Mouse (Mus musculus) hindbrain, embryonic 15.5 days (tissue): ENCODE results near the gene Bend5. TPM values are rescaled to one million over a fixed set of nuclear protein-coding genes. Genes with fewer than 3 reads are reported as not detected.
A peak's percentile ranks its signal among the peaks of the same experiment; 100 is the strongest.

Source experiments
- ATAC-seq: fragments of 200-750 bp; cut with Nextera tagmentation; 2 replicates; pipeline ENCODE4 v1.8.0; 2017; ENCODE audit warnings: low read depth, moderate number of reproducible peaks, moderate TSS enrichment; ENCODE audit not compliant: low FRiP score
- H3K27ac ChIP-seq: fragments of 300-500 bp; sonication (generic); replicated peaks from 2 replicates; pipeline ENCODE4 v1.5.1; 2015; ENCODE audit warnings: mild to moderate bottlenecking, inconsistent platforms
- H3K27me3 ChIP-seq: fragments of 300-500 bp; sonication (generic); 2 replicates; pipeline ENCODE4 v1.6.1; 2015; ENCODE audit warnings: control low read depth, inconsistent platforms
- H3K36me3 ChIP-seq: fragments of 300-500 bp; sonication (generic); 2 replicates; pipeline ENCODE4 v1.6.1; 2015; ENCODE audit warnings: control low read depth, inconsistent platforms
- H3K4me1 ChIP-seq: fragments of 300-500 bp; sonication (generic); replicated peaks from 2 replicates; pipeline ENCODE4 v1.6.1; 2015; ENCODE audit warnings: control low read depth, inconsistent platforms
- H3K4me2 ChIP-seq: fragments of 300-500 bp; sonication (generic); 2 replicates; pipeline ENCODE4 v1.6.1; 2015; ENCODE audit warnings: moderate library complexity, mild to moderate bottlenecking, inconsistent platforms
- H3K4me3 ChIP-seq: fragments of 300-500 bp; sonication (generic); 2 replicates; pipeline ENCODE4 v1.5.1; 2015; ENCODE audit warnings: mild to moderate bottlenecking, inconsistent platforms
- H3K9ac ChIP-seq: fragments of 300-500 bp; sonication (generic); 2 replicates; pipeline ENCODE4 v1.6.1; 2015; ENCODE audit warnings: inconsistent platforms
- H3K9me3 ChIP-seq: fragments of 300-500 bp; sonication (generic); 2 replicates; pipeline ENCODE4 v1.6.1; 2016; ENCODE audit warnings: control low read depth, inconsistent platforms
- WGBS: fragments of 180-500 bp; shearing (Covaris S2); methylation state at CpG from one replicate; pipeline ENCODE4 v1.1.7; 2015; 5-methylcytosine and 5-hydroxymethylcytosine counted together
- polyA plus RNA-seq: library from polyadenylated mRNA; unstranded; fragments of >200 nt; fragmentation: Nextera tagmentation; extraction: Ambion mirVana; gene quantifications from 2 replicates; pipeline ENCODE4 v1.2.1, GENCODE M21; 2015

Gene Bend5
- polyA plus RNA-seq, 1 experiment from 2014 or later = 57.5 TPM

DNA sequence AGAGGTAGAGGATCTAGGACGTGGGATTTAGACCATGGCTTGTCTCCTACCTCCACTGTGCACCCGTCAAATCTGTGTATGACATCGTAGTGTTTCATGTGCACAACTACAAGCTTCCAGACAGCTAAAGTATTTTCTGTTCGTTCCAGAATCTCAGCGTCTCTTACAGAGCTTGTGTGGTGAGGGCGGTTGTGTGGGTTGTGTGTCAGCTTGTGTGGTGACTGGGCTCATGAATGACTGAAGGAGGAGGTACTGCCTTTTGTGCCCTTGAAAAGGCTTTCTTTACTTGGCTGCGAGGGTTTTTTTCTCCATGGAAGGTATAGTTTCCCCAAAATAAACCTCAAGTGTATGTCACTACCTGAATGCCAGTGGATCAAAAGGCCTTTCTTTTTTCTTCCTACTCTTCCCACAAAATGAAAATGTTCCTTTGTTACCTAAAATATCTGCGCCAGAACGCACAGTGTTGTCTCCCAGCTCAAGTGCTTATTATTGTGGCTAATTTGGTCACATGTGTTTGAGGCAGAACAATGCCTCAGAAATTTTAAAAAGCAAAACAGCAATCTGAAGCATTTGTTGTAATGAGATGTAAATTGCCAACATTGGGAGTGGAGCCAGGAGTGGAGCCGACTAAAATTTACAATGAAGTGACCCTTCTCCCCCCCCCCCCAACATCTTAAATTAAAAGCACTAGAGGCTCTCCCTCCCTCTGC, 29.3 kb downstream of the Bend5 start:
- H3K4me1 ChIP-seq = peaks cover 37% of the 10 kb centered on the region
- peaks cover 10% of the 10 kb centered on the region; the same call in 1 of the 2 replicates for H3K36me3 ChIP-seq
- no peak overlapping the region for H3K9ac ChIP-seq
- no peaks in the 10 kb centered on the region for H3K9me3 ChIP-seq
- peak overlapping the region; percentile 11; the same call in 1 of the 2 replicates for H3K4me2 ChIP-seq
- ATAC-seq = peak; percentile 46; the same call in 1 of the 2 replicates
- H3K27ac ChIP-seq = peak overlapping the region; percentile 78
- H3K27me3 ChIP-seq = no peaks in the 10 kb centered on the region
- H3K4me3 ChIP-seq = no peak overlapping the region
- WGBS = 30% methylated on average over 10 of the region's 10 CpGs

- no peaks in the 10 kb centered on the region for H3K27me3 ChIP-seq
- no peak overlapping the region for H3K9ac ChIP-seq
- peak overlapping the region; percentile 78 for H3K27ac ChIP-seq
- peaks cover 37% of the 10 kb centered on the region for H3K4me1 ChIP-seq
- 17% methylated on average over 1 of the region's 1 CpGs for WGBS
- peaks cover 12% of the 10 kb centered on the region; the same call in 1 of the 2 replicates for H3K36me3 ChIP-seq
- H3K4me3 ChIP-seq = no peak overlapping the region
- H3K4me2 ChIP-seq = no peak overlapping the region
- H3K9me3 ChIP-seq = no peaks in the 10 kb centered on the region
- ATAC-seq = peak; percentile 83
Measured at GRCm38 (mm10) chr4:111444616-111445160, 29.9 kb downstream of the Bend5 start.

- ATAC-seq = no peak
- H3K27ac ChIP-seq = no peak overlapping the region
- no peaks in the 10 kb centered on the region for H3K27me3 ChIP-seq
- WGBS = 88% methylated on average over 3 of the region's 3 CpGs
- no peak overlapping the region for H3K4me2 ChIP-seq
- H3K4me1 ChIP-seq = peaks cover 22% of the 10 kb centered on the region
- no peak overlapping the region for H3K9ac ChIP-seq
- no peak overlapping the region for H3K4me3 ChIP-seq
- H3K9me3 ChIP-seq = no peaks in the 10 kb centered on the region
- H3K36me3 ChIP-seq = peaks cover 11% of the 10 kb centered on the region; the same call in 1 of the 2 replicates
Measured at GRCm38 (mm10) chr4:111447918-111448317, 33.1 kb downstream of the Bend5 start.

DNA sequence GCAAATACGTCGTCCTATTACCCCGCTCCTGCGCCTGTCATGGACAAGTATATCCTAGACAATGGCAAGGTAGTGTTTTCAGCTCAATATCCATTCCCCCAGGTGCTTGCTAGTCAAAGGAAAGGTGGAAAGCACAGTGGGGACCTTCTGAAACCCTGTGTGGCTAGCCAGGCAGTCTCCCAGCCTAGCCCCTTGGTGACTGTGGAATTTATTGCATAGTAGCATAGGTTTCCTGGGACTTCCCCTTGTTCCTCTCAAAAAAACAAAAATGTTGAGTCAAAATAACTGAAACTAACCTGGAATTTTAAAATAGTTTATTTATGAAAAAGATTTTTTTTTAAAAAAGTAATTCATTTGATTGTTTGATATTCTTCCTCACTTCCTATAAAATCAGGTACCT, 33.8 kb downstream of the Bend5 start:
- H3K4me2 ChIP-seq = no peak overlapping the region

GRCm38 (mm10) chr4:111449442-111450199, 34.8 kb downstream of the Bend5 start:
- Histone ChIP-seq H3K4me2 (no peak overlapping the region), H3K9ac (no peak overlapping the region), H3K4me3 (no peak overlapping the region), H3K27ac (no peak overlapping the region), H3K4me1 (peaks cover 5% of the 10 kb centered on the region), H3K27me3 (no peaks in the 10 kb centered on the region), H3K9me3 (no peaks in the 10 kb centered on the region), H3K36me3 (peaks cover 20% of the 10 kb centered on the region)
- WGBS = 78% methylated on average over 7 of the region's 7 CpGs
- no peak for ATAC-seq

More for the DNA sequence above, 33.8 kb downstream of the Bend5 start:
- Histone ChIP-seq H3K9ac (no peak overlapping the region), H3K27ac (no peak overlapping the region), H3K9me3 (no peaks in the 10 kb centered on the region), H3K4me1 (peaks cover 15% of the 10 kb centered on the region), H3K36me3 (peaks cover 11% of the 10 kb centered on the region; the same call in 1 of the 2 replicates), H3K4me3 (no peak overlapping the region), H3K27me3 (no peaks in the 10 kb centered on the region)
- WGBS = 99% methylated on average over 4 of the region's 4 CpGs
- no peak for ATAC-seq

GRCm38 (mm10) chr4:111451283-111451918, 36.6 kb downstream of the Bend5 start:
- 0 out of 2 replicates have a peak, but pooled peaks cover 1% of the 10 kb centered on the region for H3K4me1 ChIP-seq
- 78% methylated on average over 7 of the region's 7 CpGs for WGBS
- peaks cover 31% of the 10 kb centered on the region for H3K36me3 ChIP-seq
- H3K27me3 ChIP-seq = no peaks in the 10 kb centered on the region
- H3K4me3 ChIP-seq = no peak overlapping the region
- ATAC-seq = no peak
- H3K27ac ChIP-seq = no peak overlapping the region
- no peaks in the 10 kb centered on the region for H3K9me3 ChIP-seq
- H3K4me2 ChIP-seq = no peak overlapping the region
- no peak overlapping the region for H3K9ac ChIP-seq

- Histone ChIP-seq H3K27ac (no peak overlapping the region), H3K4me1 (peaks cover 9% of the 10 kb centered on the region), H3K9ac (no peak overlapping the region), H3K36me3 (peaks cover 31% of the 10 kb centered on the region), H3K4me2 (no peak overlapping the region), H3K27me3 (no peaks in the 10 kb centered on the region), H3K9me3 (no peaks in the 10 kb centered on the region), H3K4me3 (no peak overlapping the region)
- no peak for ATAC-seq
- 90% methylated on average over 5 of the region's 5 CpGs for WGBS
Measured at GRCm38 (mm10) chr4:111452192-111452591, 37.4 kb downstream of the Bend5 start.

DNA sequence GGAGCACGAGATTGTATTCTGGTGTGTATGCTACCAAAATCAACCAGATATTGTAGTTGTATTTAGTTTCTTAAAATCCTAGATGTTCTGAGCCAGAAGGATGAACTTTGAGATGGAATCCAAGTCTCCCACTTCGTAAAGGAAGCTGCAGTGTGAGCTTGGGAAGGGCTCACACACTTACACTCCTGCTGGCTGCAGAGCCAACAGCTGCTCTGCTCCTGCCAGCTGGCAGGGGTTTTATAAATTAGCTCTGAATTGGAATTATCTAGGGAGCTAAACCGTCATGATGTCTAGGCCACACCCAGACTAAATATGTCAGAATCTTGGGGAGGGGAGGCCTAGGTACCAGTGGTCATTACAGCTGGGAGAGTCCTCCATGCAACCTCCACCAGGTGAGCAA, 38.5 kb downstream of the Bend5 start:
- 55% methylated on average over 3 of the region's 3 CpGs for WGBS
- Histone ChIP-seq H3K9me3 (no peaks in the 10 kb centered on the region), H3K4me3 (no peak overlapping the region), H3K9ac (no peak overlapping the region), H3K27me3 (no peaks in the 10 kb centered on the region), H3K27ac (no peak overlapping the region), H3K4me2 (no peak overlapping the region), H3K36me3 (peaks cover 31% of the 10 kb centered on the region), H3K4me1 (peaks cover 11% of the 10 kb centered on the region)
- no peak for ATAC-seq

- no peaks in the 10 kb centered on the region for H3K9me3 ChIP-seq
- peaks cover 11% of the 10 kb centered on the region for H3K4me1 ChIP-seq
- H3K27ac ChIP-seq = no peak overlapping the region
- WGBS = 86% methylated on average over 5 of the region's 5 CpGs
- no peaks in the 10 kb centered on the region for H3K27me3 ChIP-seq
- ATAC-seq = no peak
- H3K36me3 ChIP-seq = peaks cover 32% of the 10 kb centered on the region
- H3K9ac ChIP-seq = no peak overlapping the region
- H3K4me3 ChIP-seq = no peak overlapping the region
- no peak overlapping the region for H3K4me2 ChIP-seq
Measured at GRCm38 (mm10) chr4:111455621-111456020, 40.8 kb downstream of the Bend5 start.

GRCm38 (mm10) chr4:111457568-111457967, 42.8 kb downstream of the Bend5 start:
- Histone ChIP-seq H3K27me3 (no peaks in the 10 kb centered on the region), H3K9me3 (no peaks in the 10 kb centered on the region), H3K36me3 (peaks cover 32% of the 10 kb centered on the region), H3K4me2 (no peak overlapping the region), H3K4me3 (no peak overlapping the region), H3K9ac (no peak overlapping the region), H3K27ac (peak overlapping the region; percentile 58), H3K4me1 (peaks cover 11% of the 10 kb centered on the region)
- no peak for ATAC-seq
- WGBS = 65% methylated on average over 5 of the region's 5 CpGs

DNA sequence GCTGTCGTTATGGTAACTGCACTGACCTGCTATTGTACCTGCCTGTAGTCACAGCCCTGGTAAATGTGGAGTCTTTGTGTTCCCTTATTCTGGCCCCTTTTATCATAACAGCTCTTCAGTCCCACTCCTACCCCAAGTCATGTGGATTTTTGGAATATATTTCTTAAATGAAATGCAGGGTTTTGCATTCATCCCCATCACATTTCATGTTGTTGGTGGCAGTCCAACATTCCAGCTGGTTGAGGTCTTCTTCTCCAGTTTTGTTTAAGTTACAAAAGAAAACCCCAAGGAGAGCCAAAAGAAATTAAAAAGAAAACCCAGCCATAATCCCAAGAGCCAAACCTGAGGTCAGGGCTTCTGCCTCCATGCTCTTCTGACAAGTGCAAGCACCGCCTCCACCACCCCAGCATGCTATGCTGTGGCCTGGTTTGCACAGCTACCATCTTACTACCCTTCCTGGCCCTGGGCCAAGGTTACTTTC, 52.5 kb downstream of the Bend5 start:
- 81% methylated on average over 2 of the region's 2 CpGs for WGBS
- ATAC-seq = no peak
- no peaks in the 10 kb centered on the region for H3K27me3 ChIP-seq
- H3K27ac ChIP-seq = no peak overlapping the region
- no peaks in the 10 kb centered on the region for H3K9me3 ChIP-seq
- no peak overlapping the region for H3K4me3 ChIP-seq
- no peak overlapping the region for H3K4me2 ChIP-seq
- no peak overlapping the region for H3K9ac ChIP-seq
- H3K36me3 ChIP-seq = no peaks in the 10 kb centered on the region
- H3K4me1 ChIP-seq = peaks cover 11% of the 10 kb centered on the region; the same call in 1 of the 2 replicates
